Mouse (Mus musculus) testis, adult 2 months (tissue): ENCODE results near the gene Ift88.

Experiments used
- CTCF ChIP-seq: fragments of 200-500 bp; IDR thresholded peaks from 2 replicates; pipeline ENCODE4 v1.5.1; 2012; ENCODE audit warnings: low read depth, mild to moderate bottlenecking, inconsistent platforms, low read length, moderate library complexity; ENCODE audit not compliant: control insufficient read depth, insufficient read depth, insufficient replicate concordance
- POLR2A ChIP-seq: fragments of 200-500 bp; IDR thresholded peaks from 2 replicates; pipeline ENCODE4 v1.6.1; 2012; ENCODE audit warnings: low read depth, mild to moderate bottlenecking, inconsistent platforms, low read length, moderate library complexity; ENCODE audit not compliant: control insufficient read depth

GRCm38 (mm10) chr14:57534346-57534745 is 110.5 kb downstream of the Ift88 start:
- TF ChIP-seq CTCF (no peak), POLR2A (no peak)
